Mouse (Mus musculus): Measurements from ENCODE around the gene Osgep. TPM values are rescaled to one million over a fixed set of nuclear protein-coding genes. Genes with fewer than 3 reads are reported as not detected.
"Not testable (repeated sequence)": the region's sequence is repeated elsewhere in the genome, so short reads cannot be mapped to it uniquely, and the experiment has no call there.

The Osgep gene
- 10 to 100 TPM; 66.1 to 70.3 TPM for total RNA-seq (2021)

DNA sequence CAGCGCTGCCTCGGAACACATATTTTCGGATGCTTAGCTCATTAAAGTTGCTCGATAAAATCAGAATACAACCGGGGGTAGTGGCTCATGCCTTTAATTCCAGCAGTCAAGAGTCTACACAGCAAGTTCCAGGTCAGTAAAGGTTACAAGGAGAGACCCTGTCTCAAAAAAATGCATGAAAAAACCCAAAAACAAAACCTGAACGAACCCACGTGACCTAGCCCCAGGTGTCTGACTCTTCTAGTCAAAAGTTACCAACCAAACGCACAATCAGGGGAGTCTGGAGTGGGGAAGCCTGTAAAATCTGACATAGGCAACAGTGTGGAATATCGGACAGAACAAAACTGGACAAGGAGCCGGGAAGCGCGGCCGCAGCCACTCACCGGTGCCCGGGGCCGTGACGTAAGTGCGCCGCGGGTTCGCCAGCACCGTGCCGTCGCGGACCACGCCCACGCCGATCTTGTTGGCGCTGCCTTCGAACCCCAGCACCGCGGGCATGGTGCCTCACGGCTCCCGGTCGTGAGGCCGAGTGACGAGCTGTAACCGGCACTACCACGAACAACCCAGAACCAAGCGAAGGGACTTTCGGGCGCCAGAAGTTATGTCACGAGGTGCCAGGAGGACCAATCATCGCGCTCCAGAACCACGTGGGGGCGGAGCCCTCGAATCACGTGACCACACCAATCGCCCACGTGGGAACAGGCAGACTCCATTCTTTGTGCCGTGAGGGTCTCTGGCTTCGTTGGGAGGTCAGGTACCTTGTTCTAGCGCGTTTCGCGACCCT lies at the start of gene Osgep, which contains the start of gene Apex1:
TSS of gene Osgep (minus strand) at position 613 of the 784 bp plus-strand sequence.
TSS of gene Apex1 (plus strand) at position 688 of the 784 bp plus-strand sequence.
- intact Hi-C loops (cut with DNase I), result loop anchor here (5.0 kb wide), 3 partner anchors 52 to 163 kb away; partner anchors contain the start of genes Ccnb1ip1, Parp2 and Tep1
- peak; percentile 93 for DNase-seq (ENCODE audit: low spot score)

DNA sequence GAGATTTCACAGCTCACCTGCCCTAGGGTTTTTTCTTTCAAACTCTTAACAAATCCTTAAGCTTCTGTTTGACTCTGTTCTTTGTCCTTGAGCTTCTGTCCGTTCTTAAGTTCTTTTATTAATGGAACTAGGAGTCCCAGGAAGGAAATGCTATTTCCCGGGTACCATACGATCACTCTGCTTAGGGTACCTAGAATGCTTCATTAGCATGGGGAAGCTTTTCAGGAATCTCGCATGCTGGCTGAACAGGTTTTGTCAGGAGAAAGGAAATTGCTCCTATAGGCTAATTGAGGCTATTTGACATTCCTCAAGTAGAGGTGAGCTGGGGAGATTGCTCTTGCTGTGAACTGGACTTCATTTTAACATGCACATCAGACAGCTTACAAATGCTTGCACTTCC lies 49.0 kb upstream of the Osgep start:
- intact Hi-C loops (cut with DNase I), result loop anchor here (5.0 kb wide), 1 partner anchor 34 kb away; the partner anchor contains the start of gene Rnase10

DNA sequence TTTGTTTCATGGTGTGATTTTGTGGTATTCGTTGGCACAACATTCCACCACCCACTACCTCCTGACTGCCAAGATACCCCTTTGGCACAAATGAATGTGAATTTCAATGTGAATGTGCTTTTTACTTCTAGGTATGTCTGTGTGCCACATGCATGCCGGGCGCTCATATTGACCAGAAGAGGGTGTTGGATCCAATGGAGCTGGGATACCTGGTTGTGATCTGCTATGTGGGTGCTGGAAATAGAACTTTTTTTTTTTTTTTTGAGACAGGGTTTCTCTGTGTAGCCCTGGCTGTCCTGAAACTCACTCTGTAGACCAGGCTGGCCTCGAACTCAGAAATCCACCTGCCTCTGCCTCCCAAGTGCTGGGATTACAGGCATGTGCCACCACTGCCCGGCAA lies 48.4 kb upstream of the Osgep start:
- DNase-seq (ENCODE audit: low spot score), result not testable (repeated sequence)
- intact Hi-C loops (cut with DNase I), result loop anchor here (5.0 kb wide), 1 partner anchor 34 kb away; the partner anchor contains the start of gene Rnase10

More for the DNA sequence above, 49.0 kb upstream of the Osgep start:
- no peak for DNase-seq (ENCODE audit: low spot score)

DNA sequence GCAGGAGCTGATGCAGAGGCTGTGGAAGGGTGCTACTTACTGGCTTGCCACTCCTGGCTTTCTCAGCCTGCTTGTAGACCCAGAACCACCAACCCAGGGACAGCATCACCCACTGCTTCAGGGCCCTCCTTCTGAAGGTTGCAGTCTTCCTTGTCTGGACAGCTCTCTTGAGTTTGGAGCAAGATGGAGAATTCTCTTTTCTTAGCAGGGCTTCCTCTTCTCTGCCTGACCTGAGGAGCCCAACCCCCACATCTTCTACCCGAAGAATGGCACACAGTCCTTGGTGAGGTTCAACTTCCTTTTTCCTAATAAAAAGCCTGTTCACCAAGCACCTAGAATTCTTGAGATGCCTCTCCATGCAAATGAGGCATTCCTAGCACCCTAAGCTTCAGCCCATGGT lies 46.1 kb upstream of the Osgep start:
- intact Hi-C loops (cut with DNase I), result loop anchor here (5.0 kb wide), 1 partner anchor 36 kb away; the partner anchor contains the start of gene Rnase10
- no peak for DNase-seq (ENCODE audit: low spot score)

DNA sequence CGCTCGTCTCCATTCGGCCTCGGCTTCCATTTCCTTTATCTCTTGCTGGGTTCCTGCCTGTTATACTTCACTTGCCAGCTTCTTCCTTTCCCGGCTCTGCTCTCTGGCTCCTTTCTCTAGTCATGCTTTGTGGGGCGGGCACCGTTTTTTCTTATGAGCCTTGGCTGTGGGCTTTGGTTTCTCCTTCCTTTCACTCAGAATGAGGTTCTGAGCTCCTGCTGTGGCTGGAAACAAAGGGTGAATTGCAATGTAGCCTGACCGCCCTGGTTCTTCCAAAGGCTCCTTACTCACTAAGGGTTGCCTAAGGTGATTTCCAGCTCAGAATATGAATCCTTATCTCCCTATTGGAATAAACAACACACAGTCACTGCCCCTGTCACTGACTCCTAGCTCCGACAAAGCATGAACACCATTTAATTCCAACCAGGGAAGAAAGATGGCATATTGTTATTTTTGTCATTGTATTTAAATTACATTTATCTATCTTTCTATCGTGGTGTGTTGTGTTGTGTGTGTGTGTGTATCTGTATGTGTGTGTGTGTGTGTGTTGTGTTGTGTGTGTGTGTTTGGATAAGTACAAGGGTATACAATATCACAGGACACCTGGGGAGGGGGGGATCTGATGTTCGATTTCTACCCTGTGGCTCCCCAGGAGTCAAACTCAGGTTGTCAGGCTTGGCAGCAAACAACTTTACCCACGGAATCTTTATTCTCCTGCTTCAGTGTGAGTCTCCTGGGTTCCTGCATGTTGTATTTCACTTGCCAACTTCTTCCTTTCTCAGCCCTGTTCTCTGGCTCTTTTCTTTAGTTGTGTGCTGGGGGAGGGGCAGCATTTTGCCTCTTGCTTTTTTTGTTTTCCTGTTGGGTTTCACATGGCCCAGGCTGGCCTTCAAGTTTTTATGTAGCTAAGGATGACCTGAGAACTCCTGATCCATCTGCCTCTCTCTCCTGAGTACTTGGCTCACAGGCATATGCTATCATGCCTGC lies 45.2 kb upstream of the Osgep start:
- DNase-seq (ENCODE audit: low spot score), result no peak
- intact Hi-C loops (cut with DNase I), result loop anchor here (5.0 kb wide), 1 partner anchor 37 kb away; the partner anchor contains the start of gene Rnase10

DNA sequence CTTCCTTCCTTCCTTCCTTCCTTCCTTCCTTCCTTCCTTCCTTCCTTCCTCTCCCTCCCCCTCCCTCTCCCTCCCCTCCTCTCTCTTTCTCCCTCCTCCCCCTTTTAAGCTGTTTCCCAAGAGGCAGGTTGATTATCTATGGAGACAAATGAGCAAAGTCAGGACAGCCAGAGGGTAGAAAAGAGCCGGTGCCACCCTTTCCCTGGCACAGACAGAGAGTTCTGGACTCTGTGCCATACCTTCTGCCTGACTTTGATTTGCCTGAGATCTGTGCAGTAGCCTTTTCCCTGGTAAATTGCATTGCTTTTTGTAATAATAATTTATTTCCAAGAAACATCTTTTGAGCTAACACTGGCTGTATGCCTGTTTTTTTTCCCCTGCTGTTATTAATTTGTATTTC lies 44.3 kb upstream of the Osgep start:
- DNase-seq (ENCODE audit: low spot score), result no peak
- intact Hi-C loops (cut with DNase I), result no loop called here

DNA sequence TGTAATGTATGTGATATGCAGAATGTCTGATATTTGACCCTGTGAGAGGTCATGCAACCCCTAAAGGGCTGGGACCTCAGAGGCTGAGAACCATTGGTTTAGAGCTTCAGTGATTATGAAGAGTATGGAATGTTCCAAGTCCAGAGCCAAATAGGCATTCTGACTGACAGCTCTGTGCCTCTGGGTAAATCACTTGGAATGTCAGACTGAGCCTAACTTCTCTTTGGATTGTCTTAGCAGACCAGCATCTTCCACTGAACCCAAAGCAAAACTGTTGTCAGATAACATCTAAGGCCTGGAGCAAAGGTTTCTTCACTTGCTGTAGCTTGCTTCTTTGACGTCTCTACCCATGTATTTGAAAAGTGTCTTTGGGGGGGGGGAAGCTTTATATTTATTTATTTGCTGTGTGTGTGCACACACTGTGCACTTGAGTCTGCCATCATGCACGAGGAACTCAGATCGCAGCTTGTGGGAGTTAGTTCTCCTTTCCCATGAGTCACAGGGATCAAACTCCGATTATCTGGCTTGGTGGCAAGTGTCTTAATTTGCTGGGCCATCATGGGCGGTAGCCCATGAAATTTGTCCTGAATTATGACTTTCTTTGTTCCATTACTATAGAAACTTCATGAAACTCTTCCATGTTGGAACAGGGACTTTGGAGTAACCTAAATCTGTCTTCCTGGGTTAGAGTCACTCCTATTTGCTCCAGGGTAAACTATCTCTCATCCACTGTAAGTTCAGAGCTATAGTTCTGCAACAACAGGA lies 43.7 kb upstream of the Osgep start:
- intact Hi-C loops (cut with DNase I), result no loop called here
- no peak for DNase-seq (ENCODE audit: low spot score)

DNA sequence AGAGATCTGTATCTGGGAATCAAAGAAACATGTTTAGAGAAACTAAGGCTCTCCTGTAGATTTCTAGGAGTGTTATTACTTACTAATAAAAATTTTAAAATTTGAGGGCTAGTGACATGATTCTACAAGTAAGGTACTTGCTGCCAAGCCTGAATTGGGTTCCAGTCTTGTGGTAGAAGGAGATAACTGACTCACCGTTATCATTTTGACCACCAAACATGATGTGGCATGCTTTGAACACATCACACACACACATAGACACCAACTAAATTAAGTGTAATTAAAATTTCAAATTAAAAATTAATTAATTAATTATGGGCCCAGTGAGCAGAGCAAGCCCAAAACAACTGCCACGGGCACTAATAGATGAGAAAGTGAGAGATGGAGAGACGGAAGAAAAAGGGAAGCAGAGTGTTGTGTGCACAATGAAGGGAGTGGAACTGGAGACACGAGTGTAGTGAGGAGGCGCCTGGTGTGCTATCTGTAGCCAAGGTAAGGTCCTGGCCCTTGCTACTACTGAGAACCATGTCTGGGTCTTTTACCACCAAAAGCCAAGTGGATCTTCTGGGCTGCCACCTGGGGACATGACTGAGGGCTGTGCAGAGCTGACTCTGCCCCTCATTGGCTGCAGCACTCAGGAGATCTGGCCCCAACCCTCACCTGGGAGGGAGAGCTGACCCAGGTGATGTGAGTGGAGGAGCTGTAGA lies 33.7 kb upstream of the Osgep start:
- intact Hi-C loops (cut with DNase I); DNase-seq (ENCODE audit: low spot score): not testable (repeated sequence)

DNA sequence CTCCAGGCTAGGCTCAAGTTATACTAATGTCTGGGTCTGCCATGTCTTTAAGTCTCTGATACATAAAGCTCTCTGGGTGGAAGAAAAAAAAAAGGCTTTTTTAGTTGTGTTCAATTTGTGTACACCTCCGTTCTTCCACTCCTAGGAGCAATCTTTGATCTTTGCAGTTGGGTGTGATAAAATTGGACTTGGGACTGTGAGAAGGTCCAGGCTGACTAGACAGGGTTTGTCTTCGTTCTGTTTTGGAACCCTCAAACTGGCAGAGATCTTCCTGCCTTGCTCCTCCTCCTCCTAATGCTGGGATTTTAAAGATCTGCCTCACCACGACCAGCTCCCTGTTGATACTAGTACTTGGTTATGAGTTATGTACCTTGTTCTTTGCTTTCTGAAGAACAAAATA lies 32.5 kb upstream of the Osgep start:
- intact Hi-C loops (cut with DNase I); DNase-seq (ENCODE audit: low spot score): not testable (repeated sequence)

DNA sequence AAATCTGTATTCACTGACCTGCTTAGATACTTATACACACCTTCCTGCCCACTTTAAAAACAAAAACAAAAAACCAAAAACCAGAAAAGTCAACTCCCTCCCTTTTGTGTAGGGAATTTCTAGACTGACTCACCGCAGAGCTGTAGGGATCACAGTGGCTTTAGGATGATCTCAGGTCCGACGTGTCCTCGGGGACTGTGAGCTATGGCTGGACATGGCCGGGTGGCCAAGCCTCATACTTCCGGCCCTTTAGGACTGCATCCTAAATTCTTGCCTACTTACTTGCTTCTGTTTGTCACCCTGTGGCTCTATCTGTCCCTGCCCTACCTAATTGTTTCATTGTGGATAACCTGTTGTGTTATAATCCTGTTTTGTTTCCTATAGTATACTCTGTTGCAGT lies 32.0 kb upstream of the Osgep start:
- intact Hi-C loops (cut with DNase I); DNase-seq (ENCODE audit: low spot score): not testable (repeated sequence)

DNA sequence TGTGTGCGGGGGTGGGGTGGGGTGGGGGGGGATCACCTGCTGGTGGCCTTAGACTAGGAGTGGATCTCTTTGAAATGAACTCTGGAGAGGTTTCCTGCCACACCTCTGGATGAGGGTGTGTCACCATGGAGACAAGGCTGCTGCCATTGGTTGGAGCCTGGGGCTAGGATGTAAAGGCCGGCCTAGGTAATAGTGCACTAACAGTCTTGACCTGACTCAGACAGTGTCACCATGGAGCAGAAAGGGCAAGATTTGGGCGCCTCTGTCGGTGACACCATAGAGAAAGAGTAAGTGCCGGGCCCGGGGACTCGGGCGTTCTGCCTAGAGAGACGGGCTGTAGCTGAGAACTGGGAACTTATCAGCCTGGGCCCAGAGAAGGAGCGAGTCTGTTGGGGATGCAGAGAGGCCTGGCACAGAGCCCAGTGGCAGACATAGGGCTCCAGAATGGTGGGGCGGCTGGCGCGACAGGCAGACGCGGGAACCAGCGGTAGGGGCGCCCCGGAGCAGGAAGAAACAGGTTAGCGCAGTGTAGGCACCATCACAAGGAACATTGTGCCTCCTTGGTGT lies 31.3 kb upstream of the Osgep start, which contains the start of gene Pnp2:
TSS of gene Pnp2 (plus strand) at position 51 of the 567 bp plus-strand sequence.
- peak; percentile 29 for DNase-seq (ENCODE audit: low spot score)
- intact Hi-C loops (cut with DNase I), result not testable (repeated sequence)

DNA sequence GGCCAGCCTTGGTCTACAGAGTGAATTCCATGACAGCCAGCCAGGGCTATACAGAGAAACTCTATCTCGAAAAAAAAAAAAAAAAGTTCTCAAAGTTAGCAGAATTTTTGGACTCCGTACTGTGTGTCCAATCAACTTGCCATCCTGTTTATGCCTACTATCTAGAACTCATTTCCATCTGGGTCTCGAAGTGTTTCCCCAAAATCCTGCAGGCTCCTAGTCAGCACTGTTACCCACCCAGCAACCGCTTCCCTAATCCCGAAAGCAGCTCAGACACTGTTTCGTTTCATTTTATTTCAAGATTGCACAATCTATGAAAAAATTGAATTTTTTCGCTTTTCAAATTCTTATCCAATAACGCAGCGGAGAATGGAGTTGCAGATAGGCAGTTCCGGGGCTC lies 30.8 kb upstream of the Osgep start:
- intact Hi-C loops (cut with DNase I), result no loop called here
- no peak for DNase-seq (ENCODE audit: low spot score)

DNA sequence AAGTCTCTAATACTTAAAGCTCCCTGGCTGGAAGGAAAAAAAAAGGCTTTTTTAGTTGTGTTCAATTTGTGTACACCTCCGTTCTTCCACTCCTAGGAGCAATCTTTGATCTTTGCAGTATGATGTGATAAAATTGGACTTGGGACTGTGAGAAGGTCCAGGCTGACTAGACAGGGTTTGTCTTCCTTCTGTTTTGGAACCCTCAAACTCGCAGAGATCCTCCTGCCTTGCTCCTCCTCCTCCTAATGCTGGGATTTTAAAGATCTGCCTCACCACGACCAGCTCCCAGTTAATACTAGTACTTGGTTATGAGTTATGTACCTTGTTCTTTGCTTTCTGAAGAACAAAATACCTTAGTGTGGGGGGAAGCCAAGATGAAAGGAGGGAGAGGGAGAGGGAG lies 20.8 kb upstream of the Osgep start:
- DNase-seq (ENCODE audit: low spot score); intact Hi-C loops (cut with DNase I): not testable (repeated sequence)

DNA sequence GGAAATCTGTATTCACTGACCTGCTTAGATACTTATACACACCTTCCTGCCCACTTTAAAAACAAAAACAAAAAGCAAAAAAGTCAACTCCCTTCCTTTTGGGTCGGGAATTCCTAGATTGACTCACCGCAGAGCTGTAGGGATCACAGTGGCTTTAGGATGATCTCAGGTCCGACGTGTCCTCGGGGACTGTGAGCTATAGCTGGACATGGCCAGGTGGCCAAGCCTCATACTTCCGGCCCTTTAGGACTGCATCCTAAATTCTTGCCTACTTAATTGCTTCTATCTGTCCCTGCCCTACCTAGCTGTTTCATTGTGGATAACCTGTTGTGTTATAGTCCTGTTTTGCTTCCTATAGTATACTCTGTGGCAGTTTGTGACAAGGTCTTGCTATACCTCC lies 20.4 kb upstream of the Osgep start:
- intact Hi-C loops (cut with DNase I); DNase-seq (ENCODE audit: low spot score): not testable (repeated sequence)

DNA sequence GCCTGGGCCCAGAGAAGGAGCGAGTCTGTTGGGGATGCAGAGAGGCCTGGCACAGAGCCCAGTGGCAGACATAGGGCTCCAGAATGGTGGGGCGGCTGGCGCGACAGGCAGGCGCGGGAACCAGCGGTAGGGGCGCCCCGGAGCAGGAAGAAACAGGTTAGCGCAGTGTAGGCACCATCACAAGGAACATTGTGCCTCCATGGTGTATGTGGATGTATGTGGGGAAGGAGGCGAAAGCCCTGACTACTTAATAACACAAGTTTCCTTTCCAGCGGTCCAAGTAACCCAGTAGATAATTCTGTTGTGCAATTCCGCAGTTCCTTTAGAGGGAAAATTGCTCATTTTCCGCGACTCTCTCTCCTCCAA lies 20.0 kb upstream of the Osgep start:
- intact Hi-C loops (cut with DNase I), result loop anchor here (5.0 kb wide), 1 partner anchor 68 kb away; no protein-coding TSS in a partner anchor
- DNase-seq (ENCODE audit: low spot score), result not testable (repeated sequence)

DNA sequence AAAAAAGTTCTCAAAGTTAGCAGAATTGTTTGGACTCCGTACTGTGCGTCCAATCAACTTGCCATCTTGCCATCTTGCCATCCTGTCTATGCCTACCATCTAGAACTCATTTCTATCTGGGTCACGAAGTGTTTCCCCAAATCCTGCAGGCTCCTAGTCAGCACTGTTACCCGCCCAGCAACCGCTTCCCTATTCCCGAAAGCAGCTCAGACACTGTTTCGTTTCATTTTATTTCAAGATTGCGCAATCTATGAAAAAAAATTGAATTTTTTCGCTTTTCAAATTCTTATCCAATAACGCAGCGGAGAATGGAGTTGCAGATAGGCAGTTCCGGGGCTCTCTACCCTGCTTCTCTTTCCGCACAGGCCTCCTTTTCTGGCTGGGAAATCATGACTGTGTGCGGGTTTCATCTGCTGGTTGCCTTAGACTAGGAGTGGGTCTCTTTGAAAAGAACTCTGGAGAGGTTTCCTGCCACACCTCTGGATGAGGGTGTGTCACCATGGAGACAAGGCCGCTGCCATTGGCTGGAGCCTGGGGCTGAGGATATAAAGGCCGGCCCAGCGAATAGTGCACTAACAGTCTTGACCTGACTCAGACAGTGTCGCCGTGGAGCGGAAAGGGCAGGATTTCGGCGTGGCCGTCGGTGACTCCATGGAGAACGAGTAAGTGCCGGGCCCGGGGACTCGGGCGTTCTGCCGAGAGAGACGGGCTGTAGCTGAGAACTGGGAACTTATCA lies 19.4 kb upstream of the Osgep start, which contains the start of gene Gm49342:
TSS of gene Gm49342 (plus strand) at position 586 of the 736 bp plus-strand sequence.
- intact Hi-C loops (cut with DNase I), result loop anchor here (5.0 kb wide), 1 partner anchor 68 kb away; no protein-coding TSS in a partner anchor
- peak; percentile 94 for DNase-seq (ENCODE audit: low spot score)

DNA sequence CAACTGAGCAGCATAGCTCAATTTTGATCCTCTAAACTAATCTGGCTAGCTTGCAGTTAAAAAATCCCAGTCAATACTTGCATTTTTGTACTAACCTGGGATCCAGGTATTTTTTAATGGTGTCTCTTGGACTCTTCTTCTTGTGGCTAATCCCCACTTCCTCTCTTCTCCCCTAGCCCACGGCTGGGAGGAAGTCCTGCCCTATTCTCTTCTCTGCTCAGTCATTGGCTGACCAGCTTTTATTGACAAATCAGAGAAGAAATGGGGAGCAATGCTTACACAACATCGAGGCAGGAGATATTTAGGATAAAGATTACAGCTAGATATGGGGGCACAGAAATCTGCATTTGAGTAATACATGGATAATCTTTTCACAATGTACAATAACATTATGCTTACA lies 14.2 kb upstream of the Osgep start:
- intact Hi-C loops (cut with DNase I), result no loop called here
- DNase-seq (ENCODE audit: low spot score), result no peak

Measured in heart, postnatal 25 days (tissue).